In genomic region chr15:31586519-31586918, GRCm38 (mm10) we compare ENCODE assay signal across 9 mouse cellular contexts. TPM values are rescaled to one million over a fixed set of nuclear protein-coding genes. Genes with fewer than 3 reads are reported as not detected.
DNase-seq lines count a peak whose midpoint lies in the region; ATAC-seq and TF ChIP-seq lines count a peak whose summit lies in the region.
"Had no signal": no experiment of that assay in that cellular context is flagged by ENCODE, and none has a peak within 500 bp of the region (broad histone marks: within the 10 kb centered on the region; RNA-seq: fewer than 3 reads in every experiment).

No protein-coding gene starts in this region.

- no peaks in the 10 kb centered on the region for H3K9me3 ChIP-seq in forebrain, embryonic 12.5 days
- H3K9me3 ChIP-seq in liver, postnatal 0 days (ENCODE audit: low read length) = no peaks in the 10 kb centered on the region
- H3K9me3 ChIP-seq in neural tube, embryonic 14.5 days (ENCODE audit: control insufficient read depth, low read length) = no peaks in the 10 kb centered on the region
- H3K9me3 ChIP-seq: embryonic facial prominence, embryonic 12.5 days had no signal

- H3K27me3 ChIP-seq in forebrain, embryonic 12.5 days = no peaks in the 10 kb centered on the region
- H3K27me3 ChIP-seq in liver, postnatal 0 days (ENCODE audit: insufficient read depth, low read length) = no peaks in the 10 kb centered on the region
- H3K27me3 ChIP-seq in neural tube, embryonic 14.5 days (ENCODE audit: control insufficient read depth, insufficient read depth, low read length) = no peaks in the 10 kb centered on the region
- H3K27me3 ChIP-seq in testis, adult 2 months (ENCODE audit: control insufficient read depth, insufficient read depth, low read length) = no peaks in the 10 kb centered on the region
- H3K27me3 ChIP-seq: embryonic facial prominence, embryonic 12.5 days had no signal

- H3K4me2 ChIP-seq in forebrain, embryonic 12.5 days = no peak overlapping the region
- no peak overlapping the region for H3K4me2 ChIP-seq in liver, postnatal 0 days (ENCODE audit: low read depth, low read length)
- H3K4me2 ChIP-seq in neural tube, embryonic 14.5 days (ENCODE audit: low read depth, low read length) = no peak overlapping the region
- H3K4me2 ChIP-seq: embryonic facial prominence, embryonic 12.5 days had no signal

- no peak overlapping the region for H3K9ac ChIP-seq in forebrain, embryonic 12.5 days
- H3K9ac ChIP-seq in liver, postnatal 0 days (replicated peaks) = no peak overlapping the region
- H3K9ac ChIP-seq in neural tube, embryonic 14.5 days (replicated peaks; ENCODE audit: low read depth, low read length) = no peak overlapping the region
- H3K9ac ChIP-seq: embryonic facial prominence, embryonic 12.5 days had no signal

- TF ChIP-seq CTCF in liver, postnatal 0 days (IDR thresholded peaks at IDR 0.05; ENCODE audit: low read depth) = peak; percentile 100
- TF ChIP-seq CTCF in testis, adult 2 months (IDR thresholded peaks at IDR 0.05; ENCODE audit: control insufficient read depth, insufficient read depth, insufficient replicate concordance, low read depth, low read length) = peak; percentile 86; the same call in 1 of the 2 replicates

- no peak for TF ChIP-seq EP300 in liver, postnatal 0 days (IDR thresholded peaks at IDR 0.05; ENCODE audit: low read depth)

- H3K4me3 ChIP-seq in forebrain, embryonic 12.5 days (replicated peaks) = no peak overlapping the region
- no peak overlapping the region for H3K4me3 ChIP-seq in liver, postnatal 0 days (ENCODE audit: low read depth, low read length)
- no peak overlapping the region for H3K4me3 ChIP-seq in neural tube, embryonic 14.5 days (ENCODE audit: low read depth, low read length)
- no peak overlapping the region for H3K4me3 ChIP-seq in testis, adult 2 months (ENCODE audit: control insufficient read depth, low read depth, low read length)
- H3K4me3 ChIP-seq: embryonic facial prominence, embryonic 12.5 days had no signal

- H3K27ac ChIP-seq in forebrain, embryonic 12.5 days = no peak overlapping the region
- no peak overlapping the region for H3K27ac ChIP-seq in liver, postnatal 0 days (ENCODE audit: low read depth)
- no peak overlapping the region for H3K27ac ChIP-seq in neural tube, embryonic 14.5 days (ENCODE audit: low read depth, low read length)
- no peak overlapping the region for H3K27ac ChIP-seq in testis, adult 2 months (ENCODE audit: control insufficient read depth, insufficient read depth, low read depth, low read length)
- H3K27ac ChIP-seq: embryonic facial prominence, embryonic 12.5 days had no signal

- intact Hi-C loops in heart, postnatal 14 days (cut with DNase I) = loop anchor here (1.0 to 10.0 kb wide), 5 partner anchors 54 to 272 kb away; partner anchors contain the start of genes March6 and Ropn1l

- H3K36me3 ChIP-seq in forebrain, embryonic 12.5 days (replicated peaks) = peaks cover 27% of the 10 kb centered on the region
- H3K36me3 ChIP-seq in liver, postnatal 0 days (replicated peaks; ENCODE audit: insufficient read depth, low read length) = peaks cover 23% of the 10 kb centered on the region
- H3K36me3 ChIP-seq in neural tube, embryonic 14.5 days (ENCODE audit: control insufficient read depth, insufficient read depth, low read length) = peaks cover 21% of the 10 kb centered on the region
- H3K36me3 ChIP-seq in testis, adult 2 months (ENCODE audit: control insufficient read depth, insufficient read depth, low read length) = peaks cover 4% of the 10 kb centered on the region

- 4% methylated on average over 4 of the region's 4 CpGs for WGBS in forebrain, embryonic 12.5 days
- WGBS in liver, postnatal 0 days (ENCODE audit: insufficient replicate concordance) = 7% methylated on average over 4 of the region's 4 CpGs
- WGBS in neural tube, embryonic 14.5 days = 12% methylated on average over 4 of the region's 4 CpGs

- no peaks in the 10 kb centered on the region for H3K4me1 ChIP-seq in forebrain, embryonic 12.5 days
- H3K4me1 ChIP-seq in liver, postnatal 0 days (ENCODE audit: insufficient read depth) = peaks cover 6% of the 10 kb centered on the region; the same call in 1 of the 2 replicates
- H3K4me1 ChIP-seq in neural tube, embryonic 14.5 days (ENCODE audit: control insufficient read depth, insufficient read depth, low read length) = no peaks in the 10 kb centered on the region
- H3K4me1 ChIP-seq in testis, adult 2 months (ENCODE audit: control insufficient read depth, insufficient read depth, low read length) = no peaks in the 10 kb centered on the region
- H3K4me1 ChIP-seq: embryonic facial prominence, embryonic 12.5 days had no signal

- peak; percentile 61 for ATAC-seq in forebrain, embryonic 12.5 days (ENCODE audit: low FRiP score)
- ATAC-seq in liver, postnatal 0 days = peak; percentile 45
- peak; percentile 70 for ATAC-seq in neural tube, embryonic 14.5 days (ENCODE audit: low read depth)

- DNase-seq in CD4-positive, CD25-positive, alpha-beta regulatory T cell, adult 2 months (ENCODE audit: low read depth, low spot score) = peak; percentile 90
- DNase-seq in brain, embryonic 18.5 days (ENCODE audit: low read depth, low spot score) = peak; percentile 47
- DNase-seq in heart, postnatal 14 days = peak; percentile 89 to 93
- peak; percentile 94 for DNase-seq in kidney, postnatal 4 days
- peak; percentile 93 for DNase-seq in liver, postnatal 0 days

- no peak for TF ChIP-seq POLR2A in testis, adult 2 months (IDR thresholded peaks at IDR 0.05; ENCODE audit: control insufficient read depth, low read depth, low read length)

RNA-seq across cellular contexts. Expression of gene Cct5, which starts 15.1 kb away (rescaled TPM):
- polyA plus RNA-seq in forebrain, embryonic 12.5 days (2016; fragmentation: Nextera tagmentation; extraction: Ambion mirVana) = 617 and 631 TPM in 2 replicates
- 100 to 1,000 TPM; 144 to 154 TPM for total RNA-seq in heart, postnatal 14 days (2021)
- 164 and 168 TPM in 2 replicates for polyA plus RNA-seq in liver, postnatal 0 days (2015; fragmentation: Nextera tagmentation; extraction: Ambion mirVana)
- 498 and 536 TPM in 2 replicates for polyA plus RNA-seq in neural tube, embryonic 14.5 days (2014; fragmentation: Nextera tagmentation; extraction: Ambion mirVana)
- polyA plus RNA-seq in testis, adult 2 months (2012; rRNA removed) = 208 and 217 TPM in 2 replicates

RNA-seq across cellular contexts. Expression of gene Fam173b, which starts 15.1 kb away (rescaled TPM):
- 12.5 and 13.2 TPM in 2 replicates for polyA plus RNA-seq in forebrain, embryonic 12.5 days (2016; fragmentation: Nextera tagmentation; extraction: Ambion mirVana)
- total RNA-seq in heart, postnatal 14 days (2021) = 10 to 100 TPM; 17.1 to 19.9 TPM
- polyA plus RNA-seq in liver, postnatal 0 days (2015; fragmentation: Nextera tagmentation; extraction: Ambion mirVana) = 9.3 and 12.1 TPM in 2 replicates
- 10.2 and 12.2 TPM in 2 replicates for polyA plus RNA-seq in neural tube, embryonic 14.5 days (2014; fragmentation: Nextera tagmentation; extraction: Ambion mirVana)
- 4.8 and 6.2 TPM in 2 replicates for polyA plus RNA-seq in testis, adult 2 months (2012; rRNA removed)

RNA-seq across cellular contexts. Expression of gene Cmbl, which starts 21.3 kb away (rescaled TPM):
- 1.5 and 2.1 TPM in 2 replicates for polyA plus RNA-seq in forebrain, embryonic 12.5 days (2016; fragmentation: Nextera tagmentation; extraction: Ambion mirVana)
- 10 to 100 TPM; 25.6 to 26.5 TPM for total RNA-seq in heart, postnatal 14 days (2021)
- polyA plus RNA-seq in liver, postnatal 0 days (2015; fragmentation: Nextera tagmentation; extraction: Ambion mirVana) = 112 and 113 TPM in 2 replicates
- polyA plus RNA-seq in neural tube, embryonic 14.5 days (2014; fragmentation: Nextera tagmentation; extraction: Ambion mirVana) = 1.7 and 5.6 TPM in 2 replicates
- polyA plus RNA-seq in testis, adult 2 months (2012; rRNA removed) = 8.2 and 12.8 TPM in 2 replicates

RNA-seq across cellular contexts. Expression of gene March6, which starts 55.7 kb away (rescaled TPM):
- polyA plus RNA-seq in forebrain, embryonic 12.5 days (2016; fragmentation: Nextera tagmentation; extraction: Ambion mirVana) = 79.0 and 84.5 TPM in 2 replicates
- total RNA-seq in heart, postnatal 14 days (2021) = 100 to 1,000 TPM; 106 to 108 TPM
- 14.8 and 17.3 TPM in 2 replicates for polyA plus RNA-seq in liver, postnatal 0 days (2015; fragmentation: Nextera tagmentation; extraction: Ambion mirVana)
- 98.4 and 115 TPM in 2 replicates for polyA plus RNA-seq in neural tube, embryonic 14.5 days (2014; fragmentation: Nextera tagmentation; extraction: Ambion mirVana)
- 18.3 and 26.7 TPM in 2 replicates for polyA plus RNA-seq in testis, adult 2 months (2012; rRNA removed)
